8 mouse cellular contexts compared by ENCODE assay signal in genomic region chr7:131542115-131542871, GRCm38 (mm10). TPM values are rescaled to one million over a fixed set of nuclear protein-coding genes. Genes with fewer than 3 reads are reported as not detected.
A peak's percentile ranks its signal among the peaks of the same experiment; 100 is the strongest.
DNase-seq lines count a peak whose midpoint lies in the region; ATAC-seq lines count a peak whose summit lies in the region.

TSS of gene Hmx3 (plus strand) at chr7:131542867.

- H3K4me3 ChIP-seq in lung, embryonic 15.5 days, result peak within 1 kb of the TSS; percentile 38
- H3K4me3 ChIP-seq in forebrain, embryonic 11.5 days (ENCODE audit: low read depth, low read length), result peak within 1 kb of the TSS; percentile 34
- peak within 1 kb of the TSS; percentile 39 for H3K4me3 ChIP-seq in neural tube, embryonic 12.5 days

- no peak within 1 kb of the TSS for H3K27ac ChIP-seq in lung, embryonic 15.5 days
- H3K27ac ChIP-seq in forebrain, embryonic 11.5 days (ENCODE audit: low read depth, low read length), result no peak within 1 kb of the TSS
- no peak within 1 kb of the TSS for H3K27ac ChIP-seq in neural tube, embryonic 12.5 days

- DNase-seq in lung, adult 18-20 months, result no peak
- DNase-seq in forebrain, embryonic 11.5 days (ENCODE audit: low spot score), result peak; percentile 85
- DNase-seq in kidney, postnatal 10 days, result peak; percentile 34
- DNase-seq in layer of hippocampus, postnatal 10 days (ENCODE audit: low spot score in 2 of 2), result no peak
- no peak for DNase-seq in urinary bladder, postnatal 14 days (ENCODE audit: low spot score)
- no peak for DNase-seq in cerebellum, adult 11-12 months

- peaks cover 29% of the 10 kb centered on the region for H3K4me1 ChIP-seq in lung, embryonic 15.5 days
- H3K4me1 ChIP-seq in forebrain, embryonic 11.5 days (replicated peaks; ENCODE audit: control insufficient read depth, insufficient read depth, low read length), result peaks cover 22% of the 10 kb centered on the region
- peaks cover 33% of the 10 kb centered on the region for H3K4me1 ChIP-seq in neural tube, embryonic 12.5 days

- no peak; the same call in 1 of the 2 replicates for ATAC-seq in lung, embryonic 15.5 days (ENCODE audit: borderline replicate concordance, extremely low read depth, low FRiP score, low TSS enrichment)
- peak; percentile 88 for ATAC-seq in forebrain, embryonic 11.5 days (replicated peaks; ENCODE audit: low FRiP score)
- peak; percentile 55; the same call in 1 of the 2 replicates for ATAC-seq in neural tube, embryonic 12.5 days (ENCODE audit: low FRiP score, low read depth)

- 0% methylated on average over 48 of the region's 65 CpGs for WGBS in lung, embryonic 15.5 days
- under 1% methylated on average over 59 of the region's 65 CpGs for WGBS in forebrain, embryonic 11.5 days
- under 1% methylated on average over 52 of the region's 65 CpGs for WGBS in neural tube, embryonic 12.5 days

- H3K36me3 ChIP-seq in lung, embryonic 15.5 days, result no peaks in the 10 kb centered on the region
- H3K36me3 ChIP-seq in forebrain, embryonic 11.5 days (ENCODE audit: control insufficient read depth, insufficient read depth, low read length), result no peaks in the 10 kb centered on the region
- H3K36me3 ChIP-seq in neural tube, embryonic 12.5 days, result no peaks in the 10 kb centered on the region

- peaks cover 98% of the 10 kb centered on the region for H3K27me3 ChIP-seq in lung, embryonic 15.5 days
- H3K27me3 ChIP-seq in forebrain, embryonic 11.5 days (ENCODE audit: control insufficient read depth, insufficient read depth, low read length), result peaks cover 94% of the 10 kb centered on the region
- H3K27me3 ChIP-seq in neural tube, embryonic 12.5 days (replicated peaks), result peaks cover 94% of the 10 kb centered on the region

- H3K9ac ChIP-seq in lung, embryonic 15.5 days, result no peak within 1 kb of the TSS
- H3K9ac ChIP-seq in forebrain, embryonic 11.5 days (ENCODE audit: low read length), result peak within 1 kb of the TSS; percentile 21; the same call in 1 of the 2 replicates
- H3K9ac ChIP-seq in neural tube, embryonic 12.5 days, result peak within 1 kb of the TSS; percentile 48

- no peaks in the 10 kb centered on the region for H3K9me3 ChIP-seq in lung, embryonic 15.5 days
- H3K9me3 ChIP-seq in forebrain, embryonic 11.5 days (ENCODE audit: control insufficient read depth, low read length), result no peaks in the 10 kb centered on the region
- no peaks in the 10 kb centered on the region for H3K9me3 ChIP-seq in neural tube, embryonic 12.5 days

- H3K4me2 ChIP-seq in lung, embryonic 15.5 days, result peak within 1 kb of the TSS; percentile 68
- peak within 1 kb of the TSS; percentile 79 for H3K4me2 ChIP-seq in forebrain, embryonic 11.5 days (ENCODE audit: low read depth, low read length, severe bottlenecking)
- H3K4me2 ChIP-seq in neural tube, embryonic 12.5 days (replicated peaks), result peak within 1 kb of the TSS; percentile 73

RNA-seq across cellular contexts. Expression of gene Hmx3, which starts in this region (rescaled TPM):
- polyA plus RNA-seq in lung, embryonic 15.5 days (2015; fragmentation: Nextera tagmentation; extraction: Ambion mirVana), result not detected in 2 replicates
- polyA plus RNA-seq in forebrain, embryonic 11.5 days (2014; fragmentation: Nextera tagmentation; extraction: Ambion mirVana), result 0.29 and 0.31 TPM in 2 replicates
- polyA plus RNA-seq in neural tube, embryonic 12.5 days (2016; fragmentation: Nextera tagmentation; extraction: Ambion mirVana), result 1.7 and 2.2 TPM in 2 replicates
- total RNA-seq in layer of hippocampus, postnatal 10 days (2021), result not detected

Comparison
In these comparisons a context has a peak if more than half of its experiments do, and no peak if none do; other contexts are left out.
1. Peak in DNase-seq, ATAC-seq, H3K4me3 ChIP-seq, H3K9ac ChIP-seq and H3K4me2 ChIP-seq in forebrain, embryonic 11.5 days; RNA of the gene not detected or under 1 TPM.